Mouse (Mus musculus) ES-Bruce4 (cell line): ENCODE results near the gene Lmbrd1. TPM values are rescaled to one million over a fixed set of nuclear protein-coding genes. Genes with fewer than 3 reads are reported as not detected.

Source experiments
- H3K27ac ChIP-seq: 2 replicates; pipeline ENCODE4 v1.5.1; 2012; ENCODE audit warnings: low read length, inconsistent platforms; ENCODE audit not compliant: insufficient read depth
- H3K27me3 ChIP-seq: 2 replicates; pipeline ENCODE4 v1.6.1; 2012; ENCODE audit warnings: mild to moderate bottlenecking, low read length, inconsistent platforms; ENCODE audit not compliant: control insufficient read depth, poor library complexity, insufficient read depth, severe bottlenecking
- H3K36me3 ChIP-seq: 2 replicates; pipeline ENCODE4 v1.6.1; 2012; ENCODE audit warnings: inconsistent platforms, mild to moderate bottlenecking, low read length, moderate library complexity; ENCODE audit not compliant: control insufficient read depth, poor library complexity, insufficient read depth, severe bottlenecking
- H3K4me1 ChIP-seq: one replicate; pipeline ENCODE4 v1.8.1; 2011; ENCODE audit warnings: low read length; ENCODE audit not compliant: control insufficient read depth, insufficient read depth
- H3K4me3 ChIP-seq: 2 replicates; pipeline ENCODE4 v1.5.1; 2011; ENCODE audit warnings: low read depth, mild to moderate bottlenecking, low read length
- H3K9ac ChIP-seq: 2 replicates; pipeline ENCODE4 v1.6.1; 2012; ENCODE audit warnings: low read depth, mild to moderate bottlenecking, inconsistent platforms; ENCODE audit not compliant: poor library complexity, severe bottlenecking
- H3K9me3 ChIP-seq: replicated peaks from 2 replicates; pipeline ENCODE4 v1.6.1; 2012; ENCODE audit warnings: mild to moderate bottlenecking, low read length, inconsistent platforms; ENCODE audit not compliant: control insufficient read depth, poor library complexity, insufficient read depth, severe bottlenecking
- CTCF ChIP-seq: IDR thresholded peaks from one replicate; pipeline ENCODE4 v1.8.1; 2011; ENCODE audit warnings: low read depth, low read length
- EP300 ChIP-seq: IDR thresholded peaks from 2 replicates; pipeline ENCODE4 v1.6.1; 2011; ENCODE audit warnings: low read depth, low read length; ENCODE audit not compliant: insufficient read depth
- POLR2A ChIP-seq: IDR thresholded peaks from one replicate; pipeline ENCODE4 v1.8.1; 2011; ENCODE audit warnings: low read length; ENCODE audit not compliant: insufficient read depth
- polyA plus RNA-seq: library from polyadenylated mRNA; stranded (reverse); fragments of >200 nt; gene quantifications from 2 replicates; pipeline ENCODE4 v1.2.4, GENCODE M21; 2011; ENCODE audit warnings: low read depth; ENCODE audit not compliant: missing spikeins, insufficient read depth, insufficient read length

The Lmbrd1 gene
- polyA plus RNA-seq, 1 experiment: 32.0 TPM

DNA sequence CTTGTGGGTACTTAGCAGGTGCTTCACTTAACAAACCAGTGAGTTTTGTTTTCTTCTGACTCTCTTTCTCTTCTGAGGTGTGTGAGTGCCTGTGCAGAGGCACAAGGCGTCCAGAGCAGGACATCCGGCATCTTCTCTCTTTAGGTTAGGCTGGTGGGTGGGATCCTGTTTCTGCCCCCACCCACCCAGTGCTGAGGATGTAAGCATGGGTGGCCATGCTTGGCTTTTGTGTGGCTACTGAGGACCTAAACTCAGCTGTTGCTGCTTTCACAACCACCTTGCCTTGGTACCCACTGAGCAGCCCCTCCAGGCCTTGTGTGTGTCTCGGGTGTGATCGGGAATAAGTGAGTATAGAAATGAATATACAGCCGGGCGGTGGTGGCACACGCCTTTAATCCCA lies 7.2 kb downstream of the Lmbrd1 start:
- Histone ChIP-seq H3K9me3 (no peaks in the 10 kb centered on the region), H3K4me1 (no peaks in the 10 kb centered on the region), H3K9ac (no peak overlapping the region), H3K27me3 (no peaks in the 10 kb centered on the region), H3K4me3 (no peak overlapping the region), H3K36me3 (no peaks in the 10 kb centered on the region), H3K27ac (no peak overlapping the region)
- TF ChIP-seq EP300 (no peak), CTCF (no peak), POLR2A (no peak)

GRCm38 (mm10) chr1:24686235-24687021 lies 8.0 kb downstream of the Lmbrd1 start:
- Histone ChIP-seq H3K27me3 (no peaks in the 10 kb centered on the region), H3K9me3 (no peaks in the 10 kb centered on the region), H3K27ac (no peak overlapping the region), H3K4me3 (no peak overlapping the region), H3K36me3 (no peaks in the 10 kb centered on the region), H3K4me1 (no peaks in the 10 kb centered on the region), H3K9ac (no peak overlapping the region)
- no peak for TF ChIP-seq POLR2A

DNA sequence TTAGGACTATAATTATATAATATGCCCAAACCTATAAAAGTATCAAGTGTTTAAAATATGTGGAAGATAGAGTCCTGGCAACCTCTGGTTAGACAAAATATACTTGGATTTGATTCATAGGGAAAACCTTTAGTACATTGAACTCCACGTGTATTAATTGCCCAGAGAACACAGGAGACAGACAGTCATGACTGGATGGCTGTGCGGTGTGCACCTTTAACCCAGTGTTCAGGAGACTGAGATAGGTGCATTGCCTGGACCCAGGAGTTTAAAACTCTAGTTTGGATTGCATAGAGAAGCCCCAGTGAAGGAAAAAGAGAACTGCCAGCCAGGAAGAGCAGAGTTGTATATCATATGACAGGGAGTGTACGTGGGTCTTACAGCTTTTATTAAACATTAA lies 19.2 kb downstream of the Lmbrd1 start:
- H3K36me3 ChIP-seq: no peaks in the 10 kb centered on the region
- no peak overlapping the region for H3K27ac ChIP-seq
- no peak overlapping the region for H3K9ac ChIP-seq
- H3K4me3 ChIP-seq: no peak overlapping the region
- H3K9me3 ChIP-seq: no peaks in the 10 kb centered on the region
- H3K27me3 ChIP-seq: no peaks in the 10 kb centered on the region
- TF ChIP-seq EP300 (no peak), POLR2A (no peak), CTCF (no peak)
- no peaks in the 10 kb centered on the region for H3K4me1 ChIP-seq

- H3K4me1 ChIP-seq: no peaks in the 10 kb centered on the region
- H3K9me3 ChIP-seq: no peaks in the 10 kb centered on the region
Measured at GRCm38 (mm10) chr1:24698146-24698880, 19.9 kb downstream of the Lmbrd1 start.

GRCm38 (mm10) chr1:24699320-24699719 lies 20.9 kb downstream of the Lmbrd1 start:
- Histone ChIP-seq H3K27me3 (no peaks in the 10 kb centered on the region), H3K4me1 (no peaks in the 10 kb centered on the region), H3K4me3 (no peak overlapping the region), H3K9ac (no peak overlapping the region), H3K9me3 (no peaks in the 10 kb centered on the region), H3K36me3 (no peaks in the 10 kb centered on the region), H3K27ac (no peak overlapping the region)
- no peak for TF ChIP-seq POLR2A
- no peak for TF ChIP-seq CTCF
- TF ChIP-seq EP300: no peak

More at GRCm38 (mm10) chr1:24698146-24698880, 19.9 kb downstream of the Lmbrd1 start:
- Histone ChIP-seq H3K4me3 (no peak overlapping the region), H3K27ac (no peak overlapping the region), H3K9ac (no peak overlapping the region), H3K36me3 (no peaks in the 10 kb centered on the region), H3K27me3 (no peaks in the 10 kb centered on the region)
- TF ChIP-seq POLR2A (no peak), CTCF (no peak), EP300 (no peak)

GRCm38 (mm10) chr1:24700241-24700640 lies 21.8 kb downstream of the Lmbrd1 start:
- H3K27ac ChIP-seq: no peak overlapping the region
- no peak overlapping the region for H3K9ac ChIP-seq
- no peaks in the 10 kb centered on the region for H3K36me3 ChIP-seq
- no peaks in the 10 kb centered on the region for H3K4me1 ChIP-seq
- no peaks in the 10 kb centered on the region for H3K9me3 ChIP-seq
- no peak overlapping the region for H3K4me3 ChIP-seq
- H3K27me3 ChIP-seq: no peaks in the 10 kb centered on the region
- TF ChIP-seq POLR2A (no peak), CTCF (no peak), EP300 (no peak)
